In genomic region chr1:126518067-126518466, GRCm38 (mm10) we compare ENCODE assay signal across 22 mouse cellular contexts.
"Had no signal": no experiment of that assay in that cellular context is flagged by ENCODE, and none has a peak within 500 bp of the region (broad histone marks: within the 10 kb centered on the region; RNA-seq: fewer than 3 reads in every experiment).

No protein-coding gene starts in this region.

- H3K9me3 ChIP-seq: liver, embryonic 13.5 days; liver, embryonic 15.5 days; lung, embryonic 15.5 days; midbrain, embryonic 10.5 days; neural tube, embryonic 13.5 days; neural tube, embryonic 15.5 days had no signal

- H3K4me2 ChIP-seq: liver, embryonic 13.5 days; liver, embryonic 15.5 days; lung, embryonic 15.5 days; neural tube, embryonic 13.5 days; neural tube, embryonic 15.5 days had no signal

- H3K27me3 ChIP-seq: liver, embryonic 13.5 days; liver, embryonic 15.5 days; lung, embryonic 15.5 days; megakaryocyte, embryonic 14.5 days; neural tube, embryonic 13.5 days; neural tube, embryonic 15.5 days had no signal

- DNase-seq: liver, embryonic 13.5 days; liver, postnatal 0 days; lung, adult 2 months; lung, postnatal 14 days; lung, postnatal 36 days; midbrain, embryonic 14.5 days; right cerebral cortex, adult 18-20 months; right cerebral cortex, postnatal 25 days; right cerebral cortex, postnatal 4 days; spleen, adult 18-20 months; thymus, adult 18-20 months; thymus, postnatal 14 days; thymus, postnatal 36 days had no signal

- H3K27ac ChIP-seq: liver, embryonic 13.5 days; liver, embryonic 15.5 days; lung, embryonic 15.5 days; macrophage; midbrain, embryonic 10.5 days; neural tube, embryonic 13.5 days; neural tube, embryonic 15.5 days had no signal

- H3K9ac ChIP-seq: liver, embryonic 13.5 days; liver, embryonic 15.5 days; liver, postnatal 0 days; lung, embryonic 15.5 days; neural tube, embryonic 13.5 days; neural tube, embryonic 15.5 days had no signal

- H3K4me3 ChIP-seq: liver, embryonic 13.5 days; liver, embryonic 15.5 days; lung, embryonic 15.5 days; megakaryocyte, embryonic 14.5 days; midbrain, embryonic 10.5 days; myocyte; neural tube, embryonic 13.5 days; neural tube, embryonic 15.5 days had no signal

- H3K36me3 ChIP-seq: liver, embryonic 13.5 days; liver, embryonic 15.5 days; lung, embryonic 15.5 days; midbrain, embryonic 10.5 days; neural tube, embryonic 13.5 days; neural tube, embryonic 15.5 days had no signal

- H3K4me1 ChIP-seq: liver, embryonic 13.5 days; liver, embryonic 15.5 days; midbrain, embryonic 10.5 days; neural tube, embryonic 13.5 days had no signal

- ATAC-seq: liver, postnatal 0 days; lung, postnatal 0 days had no signal
